Mouse (Mus musculus) limb, embryonic 11.5 days (tissue): Measurements from ENCODE around the gene Scd1. TPM values are rescaled to one million over a fixed set of nuclear protein-coding genes. Genes with fewer than 3 reads are reported as not detected.

Experiments used
- ATAC-seq: fragments of 200-750 bp; cut with Nextera tagmentation; 2 replicates; pipeline ENCODE4 v1.8.0; 2017; ENCODE audit warnings: low read depth; ENCODE audit not compliant: insufficient number of reproducible peaks, low FRiP score, low TSS enrichment
- DNase-seq: peaks from one replicate; pipeline ENCODE4 v3.0.0-alpha.2; 2015; ENCODE audit warnings: low spot score
- H3K27ac ChIP-seq: fragments of 300-500 bp; sonication (generic); replicated peaks from 2 replicates; pipeline ENCODE4 v1.5.1; 2014; ENCODE audit warnings: low read depth, mild to moderate bottlenecking, low read length
- H3K27me3 ChIP-seq: fragments of 300-500 bp; sonication (generic); 2 replicates; pipeline ENCODE4 v1.6.1; 2014; ENCODE audit warnings: mild to moderate bottlenecking, low read length, mixed read lengths; ENCODE audit not compliant: control insufficient read depth, insufficient read depth
- H3K36me3 ChIP-seq: fragments of 300-500 bp; sonication (generic); 2 replicates; pipeline ENCODE4 v1.6.1; 2014; ENCODE audit warnings: mild to moderate bottlenecking, low read length, moderate library complexity, mixed read lengths; ENCODE audit not compliant: control insufficient read depth, insufficient read depth
- H3K4me1 ChIP-seq: fragments of 300-500 bp; sonication (generic); 2 replicates; pipeline ENCODE4 v1.6.1; 2014; ENCODE audit warnings: low read length, mixed read lengths; ENCODE audit not compliant: control insufficient read depth, insufficient read depth
- H3K4me2 ChIP-seq: fragments of 300-500 bp; sonication (generic); 2 replicates; pipeline ENCODE4 v1.6.1; 2014; ENCODE audit warnings: low read depth, mild to moderate bottlenecking, moderate library complexity; ENCODE audit not compliant: severe bottlenecking
- H3K4me3 ChIP-seq: fragments of 300-500 bp; sonication (generic); 2 replicates; pipeline ENCODE4 v1.5.1; 2014; ENCODE audit warnings: low read depth, low read length
- H3K9ac ChIP-seq: fragments of 300-500 bp; sonication (generic); 2 replicates; pipeline ENCODE4 v1.6.1; 2014; ENCODE audit warnings: mild to moderate bottlenecking, low read length
- H3K9me3 ChIP-seq: fragments of 300-500 bp; sonication (generic); 2 replicates; pipeline ENCODE4 v1.6.1; 2016; ENCODE audit warnings: low read length; ENCODE audit not compliant: control insufficient read depth
- WGBS: fragments of 180-500 bp; shearing (Covaris S2); extraction: QIAGEN DNeasy Blood & Tissue Kit; methylation state at CpG from one replicate; pipeline ENCODE4 v1.1.7; 2014; 5-methylcytosine and 5-hydroxymethylcytosine counted together
- polyA plus RNA-seq: library from polyadenylated mRNA; unstranded; fragments of >200 nt; fragmentation: Nextera tagmentation; extraction: Ambion mirVana; gene quantifications from 2 replicates; pipeline ENCODE4 v1.2.1, GENCODE M21; 2014

Gene Scd1
- polyA plus RNA-seq, 1 experiment from 2014 or later = 16.7 TPM

GRCm38 (mm10) chr19:44385887-44386498, 21.7 kb downstream of the Scd1 start:
- 85% methylated on average over 6 of the region's 6 CpGs for WGBS
- no peak for DNase-seq
- no peak overlapping the region for H3K27ac ChIP-seq
- no peaks in the 10 kb centered on the region for H3K36me3 ChIP-seq
- H3K4me1 ChIP-seq = peaks cover 5% of the 10 kb centered on the region; the same call in 1 of the 2 replicates
- no peak overlapping the region for H3K4me3 ChIP-seq
- no peaks in the 10 kb centered on the region for H3K27me3 ChIP-seq
- ATAC-seq = no peak
- H3K4me2 ChIP-seq = no peak overlapping the region
- no peaks in the 10 kb centered on the region for H3K9me3 ChIP-seq
- H3K9ac ChIP-seq = no peak overlapping the region

- Histone ChIP-seq H3K9me3 (no peaks in the 10 kb centered on the region), H3K4me1 (0 out of 2 replicates have a peak, but pooled peaks cover under 1% of the 10 kb centered on the region), H3K27ac (no peak overlapping the region), H3K4me2 (no peak overlapping the region), H3K27me3 (no peaks in the 10 kb centered on the region), H3K36me3 (no peaks in the 10 kb centered on the region), H3K4me3 (no peak overlapping the region), H3K9ac (no peak overlapping the region)
- ATAC-seq (no peak), DNase-seq (no peak)
- WGBS = 93% methylated on average over 12 of the region's 12 CpGs
Observed at GRCm38 (mm10) chr19:44382682-44383321, 24.9 kb downstream of the Scd1 start.

- Histone ChIP-seq H3K27me3 (no peaks in the 10 kb centered on the region), H3K4me1 (no peaks in the 10 kb centered on the region), H3K4me3 (no peak overlapping the region), H3K4me2 (no peak overlapping the region), H3K36me3 (no peaks in the 10 kb centered on the region), H3K27ac (no peak overlapping the region), H3K9me3 (no peaks in the 10 kb centered on the region), H3K9ac (no peak overlapping the region)
- no peak for ATAC-seq
- WGBS = 84% methylated on average over 4 of the region's 4 CpGs
- no peak for DNase-seq
Observed at GRCm38 (mm10) chr19:44380065-44380464, 27.6 kb downstream of the Scd1 start.

GRCm38 (mm10) chr19:44379090-44379489, 28.6 kb downstream of the Scd1 start:
- Histone ChIP-seq H3K4me2 (no peak overlapping the region), H3K36me3 (no peaks in the 10 kb centered on the region), H3K27me3 (no peaks in the 10 kb centered on the region), H3K9me3 (no peaks in the 10 kb centered on the region), H3K4me3 (no peak overlapping the region), H3K4me1 (no peaks in the 10 kb centered on the region), H3K9ac (no peak overlapping the region), H3K27ac (no peak overlapping the region)
- DNase-seq = no peak
- no peak for ATAC-seq

GRCm38 (mm10) chr19:44377629-44378375, 29.9 kb downstream of the Scd1 start:
- Histone ChIP-seq H3K9me3 (no peaks in the 10 kb centered on the region), H3K27ac (no peak overlapping the region), H3K4me3 (no peak overlapping the region), H3K9ac (no peak overlapping the region), H3K4me1 (no peaks in the 10 kb centered on the region), H3K4me2 (no peak overlapping the region), H3K36me3 (no peaks in the 10 kb centered on the region), H3K27me3 (no peaks in the 10 kb centered on the region)
- DNase-seq = no peak
- 54% methylated on average over 4 of the region's 5 CpGs for WGBS
- ATAC-seq = no peak

- no peaks in the 10 kb centered on the region for H3K27me3 ChIP-seq
- H3K4me3 ChIP-seq = no peak overlapping the region
- H3K36me3 ChIP-seq = no peaks in the 10 kb centered on the region
- H3K4me2 ChIP-seq = no peak overlapping the region
- ATAC-seq (no peak), DNase-seq (no peak)
- H3K9ac ChIP-seq = no peak overlapping the region
- no peaks in the 10 kb centered on the region for H3K9me3 ChIP-seq
- H3K4me1 ChIP-seq = no peaks in the 10 kb centered on the region
- H3K27ac ChIP-seq = no peak overlapping the region
- 40% methylated on average over 3 of the region's 3 CpGs for whole genome bisulfite sequencing
Observed at GRCm38 (mm10) chr19:44376511-44376951, 31.1 kb downstream of the Scd1 start.

DNA sequence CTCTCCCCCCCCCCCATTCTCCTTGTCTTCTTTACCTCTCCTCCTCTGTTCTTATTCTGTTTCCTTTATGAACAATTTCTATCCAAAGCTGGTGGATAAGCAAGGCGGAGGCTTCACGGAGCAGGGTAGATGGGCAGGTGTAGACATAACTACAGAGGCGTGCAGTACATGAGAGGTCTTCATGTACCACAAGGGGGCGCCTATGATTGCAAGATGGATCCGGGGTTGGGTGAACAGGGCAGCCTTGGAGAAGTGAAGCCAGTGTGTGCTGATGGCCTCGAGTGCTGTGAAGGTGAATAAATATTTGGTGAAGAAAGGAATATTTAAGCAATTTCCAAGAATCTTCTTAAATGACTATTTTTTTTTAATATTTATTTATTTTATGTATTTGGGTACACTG, 34.7 kb downstream of the Scd1 start:
- H3K9ac ChIP-seq = no peak overlapping the region
- H3K36me3 ChIP-seq = no peaks in the 10 kb centered on the region
- 23% methylated on average over 6 of the region's 6 CpGs for whole genome bisulfite sequencing
- H3K4me1 ChIP-seq = no peaks in the 10 kb centered on the region
- H3K4me2 ChIP-seq = no peak overlapping the region
- no peak overlapping the region for H3K4me3 ChIP-seq
- no peak overlapping the region for H3K27ac ChIP-seq
- H3K9me3 ChIP-seq = no peaks in the 10 kb centered on the region
- H3K27me3 ChIP-seq = no peaks in the 10 kb centered on the region
- peak; percentile 81 for DNase-seq
- ATAC-seq = no peak

- H3K4me3 ChIP-seq = no peak overlapping the region
- WGBS = 70% methylated on average over 5 of the region's 5 CpGs
- H3K9ac ChIP-seq = no peak overlapping the region
- H3K27me3 ChIP-seq = no peaks in the 10 kb centered on the region
- H3K4me1 ChIP-seq = no peaks in the 10 kb centered on the region
- H3K27ac ChIP-seq = no peak overlapping the region
- DNase-seq = no peak
- no peak overlapping the region for H3K4me2 ChIP-seq
- no peaks in the 10 kb centered on the region for H3K36me3 ChIP-seq
- ATAC-seq = no peak
- H3K9me3 ChIP-seq = no peaks in the 10 kb centered on the region
Observed at GRCm38 (mm10) chr19:44370231-44370630, 37.4 kb downstream of the Scd1 start.
